ENCODE assay signal across 7 mouse cellular contexts in genomic region chr10:60245041-60245440, GRCm38 (mm10). TPM values are rescaled to one million over a fixed set of nuclear protein-coding genes. Genes with fewer than 3 reads are reported as not detected.
A peak's percentile ranks its signal among the peaks of the same experiment; 100 is the strongest.
DNase-seq lines count a peak whose midpoint lies in the region; ATAC-seq and TF ChIP-seq lines count a peak whose summit lies in the region.

No protein-coding gene starts in this region.

- TF ChIP-seq POLR2A in small intestine, adult 2 months (IDR thresholded peaks at IDR 0.05; ENCODE audit: low read depth, low read length), result no peak

- intact Hi-C loops in left cerebral cortex, postnatal 4 days (cut with DNase I), result loop anchor here (2.0 to 10.0 kb wide), 2 partner anchors 32 to 240 kb away; partner anchors contain the start of genes Anapc16, Ascc1 and Psap

- no peaks in the 10 kb centered on the region for H3K4me1 ChIP-seq in midbrain, embryonic 13.5 days (replicated peaks)
- H3K4me1 ChIP-seq in small intestine, adult 2 months (ENCODE audit: control insufficient read depth, insufficient read depth, insufficient read length, low read length), result peaks cover 2% of the 10 kb centered on the region; the same call in 1 of the 2 replicates

- peak; percentile 87 for ATAC-seq in midbrain, embryonic 13.5 days

- H3K4me3 ChIP-seq in midbrain, embryonic 13.5 days (replicated peaks), result no peak overlapping the region
- H3K4me3 ChIP-seq in small intestine, adult 2 months (ENCODE audit: low read depth, low read length), result no peak overlapping the region

- H3K9ac ChIP-seq in midbrain, embryonic 13.5 days (replicated peaks), result no peak overlapping the region

- no peaks in the 10 kb centered on the region for H3K27me3 ChIP-seq in midbrain, embryonic 13.5 days
- no peaks in the 10 kb centered on the region for H3K27me3 ChIP-seq in small intestine, adult 2 months (ENCODE audit: control insufficient read depth, insufficient read depth, low read length)

- DNase-seq in adrenal gland, adult 18-20 months (ENCODE audit: low spot score in 2 of 2), result peak; percentile 90 to 92
- peak; percentile 93 for DNase-seq in embryo, embryonic 11 days
- peak; percentile 60 to 88 for DNase-seq in gastrocnemius, postnatal 4 days (ENCODE audit: low spot score in 2 of 2)
- DNase-seq in kidney, adult 11 months, result peak; percentile 89
- peak; percentile 91 for DNase-seq in left cerebral cortex, postnatal 4 days

- peak; percentile 99; the same call in 1 of the 2 replicates for TF ChIP-seq CTCF in small intestine, adult 2 months (IDR thresholded peaks at IDR 0.05; ENCODE audit: extremely low read depth, insufficient read length, insufficient replicate concordance, low read depth, low read length)

- no peaks in the 10 kb centered on the region; the same call in 1 of the 2 replicates for H3K9me3 ChIP-seq in midbrain, embryonic 13.5 days

- no peak overlapping the region for H3K4me2 ChIP-seq in midbrain, embryonic 13.5 days (replicated peaks)

- no peak overlapping the region for H3K27ac ChIP-seq in midbrain, embryonic 13.5 days
- H3K27ac ChIP-seq in small intestine, adult 2 months (ENCODE audit: insufficient read depth, low read depth, low read length), result no peak overlapping the region

- 5% methylated on average over 8 of the region's 8 CpGs for WGBS in midbrain, embryonic 13.5 days
- 2% methylated on average over 8 of the region's 8 CpGs for WGBS in small intestine, adult 2 months

- H3K36me3 ChIP-seq in midbrain, embryonic 13.5 days, result no peaks in the 10 kb centered on the region
- H3K36me3 ChIP-seq in small intestine, adult 2 months (ENCODE audit: control insufficient read depth, insufficient read depth, low read length), result no peaks in the 10 kb centered on the region

RNA-seq across cellular contexts. Expression of gene Chst3, which starts 26.0 kb away (rescaled TPM):
- under 1 TPM; 0.77 to 0.86 TPM for total RNA-seq in adrenal gland, adult 18-20 months (2021)
- 1 to 10 TPM; 3.8 to 4.3 TPM for total RNA-seq in gastrocnemius, postnatal 4 days (2021)
- total RNA-seq in left cerebral cortex, postnatal 4 days (2021), result 1 to 10 TPM; 2.6 to 2.8 TPM
- 1.3 and 1.7 TPM in 2 replicates for polyA plus RNA-seq in midbrain, embryonic 13.5 days (2015; fragmentation: Nextera tagmentation; extraction: Ambion mirVana)
- 1.8 and 4.2 TPM in 2 replicates for polyA plus RNA-seq in small intestine, adult 2 months (2012; rRNA removed)

RNA-seq across cellular contexts. Expression of gene Psap, which starts 32.4 kb away (rescaled TPM):
- total RNA-seq in adrenal gland, adult 18-20 months (2021), result 1,000 to 10,000 TPM; 1,159 to 1,329 TPM
- total RNA-seq in gastrocnemius, postnatal 4 days (2021), result 100 to 1,000 TPM; 457 to 468 TPM
- total RNA-seq in left cerebral cortex, postnatal 4 days (2021), result 100 to 1,000 TPM; 700 to 775 TPM
- polyA plus RNA-seq in midbrain, embryonic 13.5 days (2015; fragmentation: Nextera tagmentation; extraction: Ambion mirVana), result 126 and 154 TPM in 2 replicates
- 306 and 443 TPM in 2 replicates for polyA plus RNA-seq in small intestine, adult 2 months (2012; rRNA removed)
